Mouse (Mus musculus): ENCODE results near the gene Zfp988.
"Not testable (repeated sequence)": the region's sequence is repeated elsewhere in the genome, so short reads cannot be mapped to it uniquely, and the experiment has no call there.

DNA sequence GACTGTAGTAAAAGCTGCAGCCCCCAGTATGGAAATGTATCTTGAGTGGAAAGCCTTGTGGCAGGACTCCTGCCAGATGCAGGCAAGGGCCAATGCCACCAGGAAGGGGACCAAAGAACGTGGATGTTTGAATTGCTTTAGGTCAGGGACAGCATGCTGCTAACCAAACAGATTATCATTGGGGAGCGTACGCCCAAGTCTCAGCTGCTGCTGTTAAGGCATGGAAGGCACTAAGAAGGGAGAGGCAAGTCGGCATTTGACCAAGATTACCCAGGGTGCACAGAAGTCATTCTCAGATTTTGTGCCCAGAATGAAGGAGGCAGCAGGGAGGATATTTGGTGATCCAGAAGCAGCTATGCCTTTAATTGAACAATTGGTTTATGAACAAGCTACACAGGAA is 35.4 kb upstream of the Zfp988 start:
- TF ChIP-seq CTCF, POLR2A (IDR thresholded peaks at IDR 0.05; ENCODE audit: extremely low read depth, insufficient read depth, low read length): not testable (repeated sequence)
